9 mouse cellular contexts compared by ENCODE assay signal in the genomic region with DNA sequence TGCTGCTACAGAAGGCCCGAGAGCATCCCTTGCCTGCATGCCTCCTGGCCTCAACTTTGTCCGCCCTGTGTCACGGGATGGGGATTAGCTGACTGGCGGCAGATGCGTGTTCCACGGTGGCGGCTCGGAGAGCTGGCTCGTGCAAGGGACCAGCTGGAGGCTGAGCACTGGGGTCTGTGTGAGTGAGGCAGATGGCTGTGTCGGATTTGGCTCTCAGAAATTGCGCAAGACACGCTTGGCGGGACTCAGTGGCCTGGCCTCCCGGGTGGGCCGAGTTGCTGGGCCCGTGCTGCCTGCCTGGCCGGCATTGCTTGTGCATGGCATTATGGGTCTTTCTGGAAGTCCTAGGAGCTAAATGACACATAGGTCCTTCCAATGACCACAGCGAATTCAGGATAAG.
DNase-seq lines count a peak whose midpoint lies in the region; ATAC-seq and TF ChIP-seq lines count a peak whose summit lies in the region.
"Had no signal": no experiment of that assay in that cellular context is flagged by ENCODE, and none has a peak within 500 bp of the region (broad histone marks: within the 10 kb centered on the region; RNA-seq: fewer than 3 reads in every experiment).

No protein-coding gene starts in this region.

- H3K27me3 ChIP-seq in intestine, embryonic 15.5 days (replicated peaks): no peaks in the 10 kb centered on the region
- H3K27me3 ChIP-seq in intestine, postnatal 0 days (replicated peaks; ENCODE audit: control insufficient read depth, insufficient read depth, low read length): no peaks in the 10 kb centered on the region
- 0 out of 2 replicates have a peak, but pooled peaks cover 3% of the 10 kb centered on the region for H3K27me3 ChIP-seq in lung, embryonic 14.5 days (ENCODE audit: insufficient read depth, low read length)
- H3K27me3 ChIP-seq: limb, embryonic 13.5 days had no signal

- H3K4me2 ChIP-seq in intestine, embryonic 15.5 days (replicated peaks): no peak overlapping the region
- no peak overlapping the region for H3K4me2 ChIP-seq in intestine, postnatal 0 days (replicated peaks; ENCODE audit: low read depth)
- 0 out of 2 replicates have a peak overlapping the region, but pooled peaks have one; percentile 7 for H3K4me2 ChIP-seq in lung, embryonic 14.5 days
- H3K4me2 ChIP-seq: limb, embryonic 13.5 days had no signal

- 0 out of 2 replicates have a peak, but pooled peaks have one; percentile 39 for ATAC-seq in intestine, embryonic 15.5 days
- ATAC-seq in intestine, postnatal 0 days: no peak
- ATAC-seq in lung, embryonic 14.5 days (ENCODE audit: insufficient read depth): peak; percentile 91
- no peak for ATAC-seq in activated CD4-positive, CD25-positive, alpha-beta regulatory T cell, adult 4 months

- no peaks in the 10 kb centered on the region for H3K9me3 ChIP-seq in intestine, embryonic 15.5 days
- no peaks in the 10 kb centered on the region for H3K9me3 ChIP-seq in intestine, postnatal 0 days (ENCODE audit: control insufficient read depth)
- no peaks in the 10 kb centered on the region for H3K9me3 ChIP-seq in lung, embryonic 14.5 days (ENCODE audit: low read depth, low read length)
- H3K9me3 ChIP-seq: limb, embryonic 13.5 days had no signal

- no peak for TF ChIP-seq CTCF in intestine, postnatal 0 days (IDR thresholded peaks at IDR 0.05; ENCODE audit: low read depth)
- TF ChIP-seq CTCF in lung, embryonic 14.5 days (IDR thresholded peaks at IDR 0.05; ENCODE audit: low read depth): no peak

- H3K4me3 ChIP-seq in intestine, embryonic 15.5 days (replicated peaks): no peak overlapping the region
- no peak overlapping the region for H3K4me3 ChIP-seq in intestine, postnatal 0 days (ENCODE audit: low read depth, low read length)
- H3K4me3 ChIP-seq in lung, embryonic 14.5 days (ENCODE audit: low read depth, low read length): no peak overlapping the region
- H3K4me3 ChIP-seq: limb, embryonic 13.5 days had no signal

- peak; percentile 74 to 75 for DNase-seq in cerebellum, postnatal 25 days
- DNase-seq in heart, adult 9 months (ENCODE audit: low spot score in 2 of 2): peak; percentile 84 to 87
- DNase-seq in lung, embryonic 14.5 days: peak; percentile 93
- peak; percentile 81 for DNase-seq in skeletal muscle tissue, adult 2 months (ENCODE audit: low read depth, low spot score)
- DNase-seq in kidney, postnatal 25 days: no peak

- no peak overlapping the region for H3K9ac ChIP-seq in intestine, embryonic 15.5 days
- no peak overlapping the region for H3K9ac ChIP-seq in intestine, postnatal 0 days (ENCODE audit: low read depth, low read length)
- H3K9ac ChIP-seq in lung, embryonic 14.5 days: no peak overlapping the region
- H3K9ac ChIP-seq: limb, embryonic 13.5 days had no signal

- no peak overlapping the region for H3K27ac ChIP-seq in intestine, embryonic 15.5 days
- H3K27ac ChIP-seq in intestine, postnatal 0 days (ENCODE audit: low read depth, low read length): no peak overlapping the region
- H3K27ac ChIP-seq in lung, embryonic 14.5 days (ENCODE audit: low read depth): peak overlapping the region; percentile 65; the same call in 1 of the 2 replicates
- H3K27ac ChIP-seq: limb, embryonic 13.5 days had no signal

- 63% methylated on average over 18 of the region's 18 CpGs for WGBS in intestine, embryonic 15.5 days
- 63% methylated on average over 18 of the region's 18 CpGs for WGBS in intestine, postnatal 0 days
- WGBS in lung, embryonic 14.5 days: 39% methylated on average over 18 of the region's 18 CpGs

- no peaks in the 10 kb centered on the region for H3K36me3 ChIP-seq in intestine, embryonic 15.5 days
- H3K36me3 ChIP-seq in intestine, postnatal 0 days (ENCODE audit: control insufficient read depth, insufficient read depth): no peaks in the 10 kb centered on the region
- no peaks in the 10 kb centered on the region for H3K36me3 ChIP-seq in lung, embryonic 14.5 days (ENCODE audit: insufficient read depth)
- H3K36me3 ChIP-seq: limb, embryonic 13.5 days had no signal

- peaks cover 36% of the 10 kb centered on the region for H3K4me1 ChIP-seq in intestine, embryonic 15.5 days (replicated peaks)
- H3K4me1 ChIP-seq in intestine, postnatal 0 days (replicated peaks; ENCODE audit: control insufficient read depth, insufficient read depth, low read length): no peaks in the 10 kb centered on the region
- H3K4me1 ChIP-seq in lung, embryonic 14.5 days (ENCODE audit: insufficient read depth): peaks cover 17% of the 10 kb centered on the region

Comparison
In these comparisons a context has a peak if more than half of its experiments do, and no peak if none do; other contexts are left out.
1. ATAC-seq: peak in intestine, embryonic 15.5 days (single experiment) and lung, embryonic 14.5 days (single experiment); none in intestine, postnatal 0 days (single experiment) and activated CD4-positive, CD25-positive, alpha-beta regulatory T cell, adult 4 months (single experiment).
2. DNase-seq: peak in cerebellum, postnatal 25 days (2 of 2), heart, adult 9 months (2 of 2), lung, embryonic 14.5 days (single experiment) and skeletal muscle tissue, adult 2 months (single experiment); none in kidney, postnatal 25 days (0 of 2).